Mouse (Mus musculus): ENCODE data around the gene Evc2. TPM values are rescaled to one million over a fixed set of nuclear protein-coding genes. Genes with fewer than 3 reads are reported as not detected.

The Evc2 gene
- total RNA-seq, 2 experiments from 2014 or later = not detected

DNA sequence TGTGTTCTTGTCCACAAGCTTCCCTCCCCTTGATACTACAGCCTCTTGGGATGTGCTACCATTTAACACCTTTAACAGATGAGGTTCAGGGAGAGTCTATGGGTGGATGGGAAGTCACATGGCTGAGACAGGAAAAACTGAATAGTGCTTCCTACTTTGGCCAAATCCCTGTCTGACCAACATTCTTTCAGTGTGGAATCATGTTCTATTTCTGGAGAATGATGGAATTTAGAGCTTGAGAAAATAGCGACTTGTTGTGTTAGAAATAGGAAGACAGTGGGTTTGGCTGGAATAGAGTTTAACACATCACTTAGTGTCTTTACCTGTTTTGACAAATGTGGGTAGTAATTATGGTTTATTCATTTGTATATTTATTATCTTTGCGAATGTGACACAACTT lies 129.3 kb downstream of the Evc2 start:
- ATAC-seq (replicated peaks; ENCODE audit: poor library complexity, severe bottlenecking) = no peak

DNA sequence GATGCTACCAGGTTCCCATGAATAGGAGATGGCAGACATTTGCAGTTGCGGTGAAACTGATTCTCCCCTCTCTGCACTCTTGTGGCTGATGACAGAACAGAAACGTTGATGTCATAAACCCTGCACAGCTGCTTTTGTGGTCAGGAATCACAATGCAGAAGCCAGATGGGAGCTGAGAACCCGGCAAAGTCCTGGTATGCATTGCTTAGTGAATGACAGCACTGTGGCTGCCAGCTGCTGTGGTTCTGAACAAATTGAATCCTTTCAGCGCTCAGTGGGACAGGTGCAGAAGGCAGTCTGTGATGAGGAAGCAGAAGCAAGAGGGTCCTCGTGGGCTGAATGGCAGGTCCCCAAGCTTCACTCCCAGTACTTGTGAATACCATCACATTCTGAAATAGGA lies 130.7 kb downstream of the Evc2 start:
- no peak for ATAC-seq (replicated peaks; ENCODE audit: poor library complexity, severe bottlenecking)

DNA sequence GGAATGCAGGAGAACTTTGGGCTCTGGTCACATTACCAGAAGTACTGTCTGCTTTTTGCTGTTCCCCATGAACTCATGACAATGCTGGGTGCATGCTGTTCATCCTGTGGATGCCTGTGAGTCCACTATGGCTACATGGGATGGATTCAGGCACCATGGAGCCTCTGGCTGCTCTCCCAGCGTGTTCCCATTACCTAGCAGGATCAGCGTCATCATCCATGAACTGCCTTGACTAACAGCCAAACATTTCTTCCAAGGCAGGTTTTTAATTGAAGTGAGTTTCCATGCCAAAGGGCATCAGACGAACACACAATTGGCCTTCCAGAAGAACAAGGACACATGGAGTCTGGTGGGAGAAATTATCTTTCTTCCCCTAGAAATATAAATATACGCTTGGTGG lies 133.3 kb downstream of the Evc2 start:
- no peak for ATAC-seq (replicated peaks; ENCODE audit: poor library complexity, severe bottlenecking)

DNA sequence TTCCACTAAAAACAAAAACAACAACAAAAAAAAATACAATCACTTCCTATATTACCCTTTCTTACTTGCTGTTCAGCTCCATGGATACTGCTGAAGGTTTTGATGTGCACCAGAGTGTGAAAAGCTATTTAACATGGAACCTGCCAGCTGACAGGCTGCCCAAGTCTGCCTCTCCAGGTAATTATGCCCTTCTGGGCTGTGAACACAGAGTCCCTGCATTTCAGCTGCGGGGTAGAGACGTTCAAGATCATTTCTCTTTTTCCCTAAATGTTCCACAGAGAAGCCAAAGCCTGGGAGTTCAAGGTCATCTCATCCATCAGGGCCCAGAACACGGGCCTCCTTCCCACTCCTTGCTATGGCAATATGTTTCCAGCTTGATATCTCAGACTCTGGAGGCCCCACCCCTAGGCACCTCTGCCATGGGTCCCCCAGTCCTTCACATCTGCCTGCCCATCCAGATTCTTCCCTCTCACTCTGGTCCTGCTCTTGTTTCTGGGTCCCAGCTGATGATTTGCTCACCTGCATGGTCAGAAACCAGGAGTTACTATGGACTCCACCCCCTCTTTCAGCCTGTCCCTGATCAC lies 133.8 kb downstream of the Evc2 start:
- no peak for ATAC-seq (replicated peaks; ENCODE audit: poor library complexity, severe bottlenecking)

Other genes with a start within 250 kb of the Evc2 start
- gene Crmp1, start 96.6 kb upstream of the Evc2 start, total RNA-seq (2014; fragmentation: Nextera tagmentation) = not detected in 2 replicates
- gene Crmp1, start 96.6 kb upstream of the Evc2 start, total RNA-seq (2017) = not detected in 2 replicates
- gene Evc, start 1.6 kb upstream of the Evc2 start, total RNA-seq (2014; fragmentation: Nextera tagmentation) = not detected in 2 replicates
- gene Evc, start 1.6 kb upstream of the Evc2 start, total RNA-seq (2017) = not detected in 2 replicates

Measured in granulocyte monocyte progenitor cell, adult 5-6 weeks (primary cell).